In genomic region chr9:99770696-99771095, GRCm38 (mm10) we compare ENCODE assay signal across 12 mouse cellular contexts. TPM values are rescaled to one million over a fixed set of nuclear protein-coding genes. Genes with fewer than 3 reads are reported as not detected.
A peak's percentile ranks its signal among the peaks of the same experiment; 100 is the strongest.
DNase-seq lines count a peak whose midpoint lies in the region; ATAC-seq lines count a peak whose summit lies in the region.
"Had no signal": no experiment of that assay in that cellular context is flagged by ENCODE, and none has a peak within 500 bp of the region (broad histone marks: within the 10 kb centered on the region; RNA-seq: fewer than 3 reads in every experiment).

No protein-coding gene starts in this region.

- peaks cover 48% of the 10 kb centered on the region for H3K27me3 ChIP-seq in forebrain, embryonic 10.5 days (ENCODE audit: poor library complexity, severe bottlenecking)
- no peaks in the 10 kb centered on the region for H3K27me3 ChIP-seq in forebrain, embryonic 15.5 days
- no peaks in the 10 kb centered on the region for H3K27me3 ChIP-seq in forebrain, embryonic 16.5 days (replicated peaks; ENCODE audit: control insufficient read depth, insufficient read depth, low read length)
- H3K27me3 ChIP-seq in midbrain, embryonic 12.5 days, result peaks cover 9% of the 10 kb centered on the region; the same call in 1 of the 2 replicates
- H3K27me3 ChIP-seq: heart, embryonic 12.5 days; stomach, embryonic 15.5 days had no signal

- peak overlapping the region; percentile 54; the same call in 1 of the 2 replicates for H3K27ac ChIP-seq in forebrain, embryonic 10.5 days
- no peak overlapping the region for H3K27ac ChIP-seq in forebrain, embryonic 15.5 days (replicated peaks)
- no peak overlapping the region for H3K27ac ChIP-seq in forebrain, embryonic 16.5 days (ENCODE audit: low read length)
- no peak overlapping the region for H3K27ac ChIP-seq in midbrain, embryonic 12.5 days (replicated peaks)
- H3K27ac ChIP-seq: stomach, embryonic 15.5 days had no signal

- H3K9me3 ChIP-seq in forebrain, embryonic 10.5 days, result no peaks in the 10 kb centered on the region
- no peaks in the 10 kb centered on the region for H3K9me3 ChIP-seq in forebrain, embryonic 15.5 days
- H3K9me3 ChIP-seq in forebrain, embryonic 16.5 days (ENCODE audit: control insufficient read depth, low read length), result no peaks in the 10 kb centered on the region
- no peaks in the 10 kb centered on the region for H3K9me3 ChIP-seq in midbrain, embryonic 12.5 days
- H3K9me3 ChIP-seq: heart, embryonic 12.5 days; stomach, embryonic 15.5 days had no signal

- DNase-seq in forebrain, embryonic 10.5 days (ENCODE audit: extremely low spot score, low spot score), result no peak
- peak; percentile 73 for DNase-seq in R1 (ENCODE audit: low read depth, low spot score)
- DNase-seq in kidney, adult 9 months, result no peak
- no peak for DNase-seq in thymus, postnatal 4 days
- no peak for DNase-seq in kidney, postnatal 14 days
- DNase-seq: B cell, adult 2 months had no signal

- H3K4me1 ChIP-seq in forebrain, embryonic 10.5 days, result peaks cover 20% of the 10 kb centered on the region
- peaks cover 4% of the 10 kb centered on the region; the same call in 1 of the 2 replicates for H3K4me1 ChIP-seq in forebrain, embryonic 15.5 days
- H3K4me1 ChIP-seq in forebrain, embryonic 16.5 days (replicated peaks; ENCODE audit: control insufficient read depth, insufficient read depth, low read length), result peaks cover 4% of the 10 kb centered on the region; the same call in 1 of the 2 replicates
- peaks cover 11% of the 10 kb centered on the region for H3K4me1 ChIP-seq in midbrain, embryonic 12.5 days
- H3K4me1 ChIP-seq: heart, embryonic 12.5 days; stomach, embryonic 15.5 days had no signal

- ATAC-seq in forebrain, embryonic 15.5 days (replicated peaks), result no peak
- ATAC-seq in forebrain, embryonic 16.5 days, result no peak
- no peak for ATAC-seq in midbrain, embryonic 12.5 days (ENCODE audit: low FRiP score, low read depth)

- peak overlapping the region; percentile 6; the same call in 1 of the 2 replicates for H3K4me3 ChIP-seq in forebrain, embryonic 10.5 days
- no peak overlapping the region for H3K4me3 ChIP-seq in forebrain, embryonic 15.5 days
- H3K4me3 ChIP-seq in forebrain, embryonic 16.5 days (replicated peaks; ENCODE audit: low read length), result no peak overlapping the region
- H3K4me3 ChIP-seq in midbrain, embryonic 12.5 days, result peak overlapping the region; percentile 7; the same call in 1 of the 2 replicates
- H3K4me3 ChIP-seq: heart, embryonic 12.5 days; stomach, embryonic 15.5 days had no signal

- H3K36me3 ChIP-seq in forebrain, embryonic 10.5 days (replicated peaks), result no peaks in the 10 kb centered on the region
- no peaks in the 10 kb centered on the region for H3K36me3 ChIP-seq in forebrain, embryonic 15.5 days
- H3K36me3 ChIP-seq in forebrain, embryonic 16.5 days (ENCODE audit: control insufficient read depth, insufficient read depth), result no peaks in the 10 kb centered on the region
- H3K36me3 ChIP-seq in midbrain, embryonic 12.5 days, result no peaks in the 10 kb centered on the region
- H3K36me3 ChIP-seq: heart, embryonic 12.5 days; stomach, embryonic 15.5 days had no signal

- no peak overlapping the region for H3K4me2 ChIP-seq in forebrain, embryonic 15.5 days (replicated peaks)
- H3K4me2 ChIP-seq in forebrain, embryonic 16.5 days (ENCODE audit: low read length), result peak overlapping the region; percentile 26; the same call in 1 of the 2 replicates
- peak overlapping the region; percentile 32 for H3K4me2 ChIP-seq in midbrain, embryonic 12.5 days (replicated peaks)
- H3K4me2 ChIP-seq: heart, embryonic 12.5 days; liver, embryonic 11.5 days; stomach, embryonic 15.5 days had no signal

- H3K9ac ChIP-seq in forebrain, embryonic 15.5 days (replicated peaks), result no peak overlapping the region
- H3K9ac ChIP-seq in forebrain, embryonic 16.5 days (replicated peaks; ENCODE audit: low read depth, low read length), result no peak overlapping the region
- H3K9ac ChIP-seq in midbrain, embryonic 12.5 days (replicated peaks), result no peak overlapping the region
- H3K9ac ChIP-seq: heart, embryonic 12.5 days; stomach, embryonic 15.5 days had no signal

- WGBS in forebrain, embryonic 10.5 days, result 5% methylated on average over 10 of the region's 10 CpGs
- 4% methylated on average over 10 of the region's 10 CpGs for WGBS in forebrain, embryonic 15.5 days
- 4% methylated on average over 10 of the region's 10 CpGs for WGBS in forebrain, embryonic 16.5 days
- 5% methylated on average over 10 of the region's 10 CpGs for WGBS in midbrain, embryonic 12.5 days

RNA-seq across cellular contexts. Expression of gene Cldn18, which starts 53.6 kb away (rescaled TPM):
- polyA plus RNA-seq in forebrain, embryonic 10.5 days (2016; fragmentation: Nextera tagmentation; extraction: Ambion mirVana), result 0.16 TPM in 1 of 2 replicates, not detected in the other
- not detected in 2 replicates for polyA plus RNA-seq in forebrain, embryonic 15.5 days (2015; fragmentation: Nextera tagmentation; extraction: Ambion mirVana)
- 0.20 TPM in 1 of 2 replicates, not detected in the other for polyA plus RNA-seq in forebrain, embryonic 16.5 days (2015; fragmentation: Nextera tagmentation; extraction: Ambion mirVana)
- not detected in 2 replicates for polyA plus RNA-seq in midbrain, embryonic 12.5 days (2016; fragmentation: Nextera tagmentation; extraction: Ambion mirVana)
- polyA plus RNA-seq: heart, embryonic 12.5 days had no signal

Comparison
In these comparisons a context has a peak if more than half of its experiments do, and no peak if none do; other contexts are left out.
1. H3K4me3 ChIP-seq: peak in forebrain, embryonic 10.5 days (single experiment) and midbrain, embryonic 12.5 days (single experiment); none in forebrain, embryonic 15.5 days (single experiment) and forebrain, embryonic 16.5 days (single experiment).